In the genomic region with DNA sequence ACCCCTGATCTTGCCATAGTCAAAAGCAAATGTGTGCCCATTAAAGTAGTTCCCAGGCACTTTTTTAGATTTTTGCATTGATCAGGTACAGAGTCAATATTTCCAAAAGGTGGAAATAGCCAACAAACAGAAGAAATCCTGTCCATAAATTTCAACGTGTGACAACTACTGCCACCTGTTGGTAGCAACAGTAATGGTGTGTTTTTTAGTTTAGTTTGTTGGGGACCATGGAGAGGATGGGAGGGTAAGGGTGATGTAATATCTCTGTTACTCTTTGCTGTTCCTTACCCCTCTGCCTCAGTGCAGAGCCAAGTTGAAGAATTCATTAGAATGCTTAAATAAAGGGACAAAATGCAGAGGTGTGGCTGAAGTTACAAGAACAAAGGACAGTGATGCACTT, we compare ENCODE assay signal across 8 mouse cellular contexts. TPM values are rescaled to one million over a fixed set of nuclear protein-coding genes. Genes with fewer than 3 reads are reported as not detected.
DNase-seq lines count a peak whose midpoint lies in the region; ATAC-seq lines count a peak whose summit lies in the region.

No protein-coding gene starts in this region.

- no peaks in the 10 kb centered on the region for H3K27me3 ChIP-seq in forebrain, embryonic 13.5 days
- no peaks in the 10 kb centered on the region for H3K27me3 ChIP-seq in forebrain, embryonic 10.5 days (ENCODE audit: poor library complexity, severe bottlenecking)

- H3K36me3 ChIP-seq in forebrain, embryonic 13.5 days (ENCODE audit: poor library complexity, severe bottlenecking), result no peaks in the 10 kb centered on the region
- H3K36me3 ChIP-seq in forebrain, embryonic 10.5 days (replicated peaks), result no peaks in the 10 kb centered on the region

- H3K9me3 ChIP-seq in forebrain, embryonic 13.5 days (replicated peaks), result no peaks in the 10 kb centered on the region
- H3K9me3 ChIP-seq in forebrain, embryonic 10.5 days, result no peaks in the 10 kb centered on the region

- DNase-seq in forebrain, embryonic 10.5 days (ENCODE audit: extremely low spot score, low spot score), result no peak
- peak; percentile 25 to 41 for DNase-seq in left cerebral cortex, postnatal 25 days (ENCODE audit: low spot score in 2 of 2)
- no peak for DNase-seq in left cerebral cortex, adult 8-10 months (ENCODE audit: low spot score in 2 of 2)
- DNase-seq in embryo, embryonic 10.5 days (ENCODE audit: low spot score), result peak; percentile 68
- no peak for DNase-seq in T-cell, adult 2 months (ENCODE audit: low spot score)

- no peaks in the 10 kb centered on the region for H3K4me1 ChIP-seq in forebrain, embryonic 13.5 days
- no peaks in the 10 kb centered on the region for H3K4me1 ChIP-seq in forebrain, embryonic 10.5 days

- ATAC-seq in forebrain, embryonic 13.5 days, result peak; percentile 66; the same call in 1 of the 2 replicates
- peak; percentile 78 for ATAC-seq in megakaryocyte progenitor cell, adult 5-6 weeks (replicated peaks; ENCODE audit: poor library complexity)
- no peak for ATAC-seq in inflammation-experienced regulatory T-cells, adult 6 months

- H3K4me2 ChIP-seq in forebrain, embryonic 13.5 days, result no peak overlapping the region

- H3K4me3 ChIP-seq in forebrain, embryonic 13.5 days, result no peak overlapping the region
- no peak overlapping the region for H3K4me3 ChIP-seq in forebrain, embryonic 10.5 days

- H3K27ac ChIP-seq in forebrain, embryonic 13.5 days, result no peak overlapping the region
- no peak overlapping the region for H3K27ac ChIP-seq in forebrain, embryonic 10.5 days

- WGBS in forebrain, embryonic 13.5 days, result 5% methylated on average over 1 of the region's 1 CpGs
- WGBS in forebrain, embryonic 10.5 days, result 2% methylated on average over 1 of the region's 1 CpGs

- H3K9ac ChIP-seq in forebrain, embryonic 13.5 days, result no peak overlapping the region

- intact Hi-C loops in left cerebral cortex, postnatal 25 days (cut with DNase I), result loop anchor here (1.0 to 5.0 kb wide), 2 partner anchors 214 to 519 kb away; no protein-coding TSS in a partner anchor

RNA-seq across cellular contexts. Expression of gene 1700015F17Rik, which starts 2.7 kb away (rescaled TPM):
- polyA plus RNA-seq in forebrain, embryonic 13.5 days (2015; fragmentation: Nextera tagmentation; extraction: Ambion mirVana), result not detected in 2 replicates
- polyA plus RNA-seq in forebrain, embryonic 10.5 days (2016; fragmentation: Nextera tagmentation; extraction: Ambion mirVana), result not detected in 2 replicates
- 1 to 10 TPM in 1 of 2 experiments, not detected in 1; 1.6 TPM for total RNA-seq in left cerebral cortex, postnatal 25 days (2021)
- 1 to 10 TPM; 1.1 to 1.5 (median 1.4) TPM for total RNA-seq in left cerebral cortex, adult 8-10 months (2022)
- total RNA-seq in megakaryocyte progenitor cell, adult 5-6 weeks (2015), result not detected in 2 replicates
- not detected in 2 replicates for total RNA-seq in megakaryocyte progenitor cell, adult 5-6 weeks (2017)
- not detected for polyA plus RNA-seq in inflammation-experienced regulatory T-cells, adult 6 months (2017; shearing (Covaris generic))

RNA-seq across cellular contexts. Expression of gene Cldn12, which starts 33.1 kb away (rescaled TPM):
- 24.1 and 29.1 TPM in 2 replicates for polyA plus RNA-seq in forebrain, embryonic 13.5 days (2015; fragmentation: Nextera tagmentation; extraction: Ambion mirVana)
- 37.8 and 40.2 TPM in 2 replicates for polyA plus RNA-seq in forebrain, embryonic 10.5 days (2016; fragmentation: Nextera tagmentation; extraction: Ambion mirVana)
- 10 to 100 TPM; 44.3 to 47.1 TPM for total RNA-seq in left cerebral cortex, postnatal 25 days (2021)
- 10 to 100 TPM; 43.8 to 45.2 (median 44.1) TPM for total RNA-seq in left cerebral cortex, adult 8-10 months (2022)
- 1.7 and 2.0 TPM in 2 replicates for total RNA-seq in megakaryocyte progenitor cell, adult 5-6 weeks (2015)
- 4.1 and 5.0 TPM in 2 replicates for total RNA-seq in megakaryocyte progenitor cell, adult 5-6 weeks (2017)
- polyA plus RNA-seq in inflammation-experienced regulatory T-cells, adult 6 months (2017; shearing (Covaris generic)), result 1 to 10 TPM; 2.3 to 2.8 (median 2.3) TPM

Comparison
In these comparisons a context has a peak if more than half of its experiments do, and no peak if none do; other contexts are left out.
1. DNase-seq: peak in left cerebral cortex, postnatal 25 days (2 of 2) and embryo, embryonic 10.5 days (single experiment); none in forebrain, embryonic 10.5 days (single experiment), left cerebral cortex, adult 8-10 months (0 of 2) and T-cell, adult 2 months (single experiment).
2. RNA of gene Cldn12, which starts 33.1 kb away (total RNA-seq): 44.3 to 47.1 TPM in left cerebral cortex, postnatal 25 days and 43.8 to 45.2 TPM in left cerebral cortex, adult 8-10 months; 1.7 to 5.0 TPM in megakaryocyte progenitor cell, adult 5-6 weeks; every median in the first group is over 4 times any median in the second.